Comparison of ENCODE assay signal across 20 mouse cellular contexts in genomic region chr13:94713451-94713850, GRCm38 (mm10).
DNase-seq lines count a peak whose midpoint lies in the region; ATAC-seq lines count a peak whose summit lies in the region.
"Had no signal": no experiment of that assay in that cellular context is flagged by ENCODE, and none has a peak within 500 bp of the region (broad histone marks: within the 10 kb centered on the region; RNA-seq: fewer than 3 reads in every experiment).

No protein-coding gene starts in this region.

- peak; percentile 67 for ATAC-seq in common myeloid progenitor, adult 5-6 weeks (replicated peaks; ENCODE audit: low read depth, poor library complexity, severe bottlenecking)
- 0 out of 2 replicates have a peak, but pooled peaks have one; percentile 48 for ATAC-seq in megakaryocyte, adult 5-6 weeks (ENCODE audit: poor library complexity, severe bottlenecking)
- ATAC-seq in megakaryocyte-erythroid progenitor cell, adult 5-6 weeks (replicated peaks; ENCODE audit: low FRiP score, low TSS enrichment, poor library complexity, severe bottlenecking): no peak
- ATAC-seq: forebrain, embryonic 16.5 days; intestine, postnatal 0 days had no signal

- peak; percentile 24 for DNase-seq in A20 (ENCODE audit: low read depth, low spot score)
- DNase-seq in cerebellum, adult 9-11 months: no peak
- DNase-seq in urinary bladder, postnatal 36 days (ENCODE audit: low spot score in 2 of 2): no peak
- DNase-seq: adrenal gland, adult 8-10 months; adrenal gland, postnatal 25 days; cerebellum, adult 11-12 months; cerebellum, adult 9-10 months; cerebellum, postnatal 25 days; embryo, embryonic 11 days; gastrocnemius, adult 2 months; gastrocnemius, postnatal 14 days; heart, adult 18-20 months; heart, postnatal 10 days; heart, postnatal 36 days; kidney, adult 2 months had no signal
